Mouse (Mus musculus) thymus, postnatal 4 days (tissue): ENCODE measurements at regions not wholly inside any gene's neighbourhood (a gene's known extent, or its start where the extent isn't known, plus 50 kb on each side); places are given as distances from the start of the nearest gene placed in this dataset.

ENCODE experiments used
- DNase-seq: peaks from one replicate; pipeline ENCODE4 v3.0.0; 2021

- no peak for DNase-seq
These were observed 340.0 kb upstream of the Cited2 start for GRCm38 (mm10) chr10:17382990-17383389.

GRCm38 (mm10) chr10:17385181-17385580 lies 337.8 kb upstream of the Cited2 start:
- DNase-seq, result no peak

- DNase-seq, result no peak
These were observed 335.7 kb upstream of the Cited2 start for GRCm38 (mm10) chr10:17387296-17387695.

GRCm38 (mm10) chr10:17395495-17396224 lies 327.4 kb upstream of the Cited2 start:
- no peak for DNase-seq

GRCm38 (mm10) chr10:17403899-17404298 lies 319.1 kb upstream of the Cited2 start:
- no peak for DNase-seq

- DNase-seq, result no peak
These were observed 315.0 kb upstream of the Cited2 start for GRCm38 (mm10) chr10:17407854-17408606.

- DNase-seq, result no peak
These were observed 314.2 kb upstream of the Cited2 start for GRCm38 (mm10) chr10:17408781-17409180.

GRCm38 (mm10) chr10:17411300-17411987 lies 311.6 kb upstream of the Cited2 start:
- no peak for DNase-seq

- no peak for DNase-seq
These were observed 307.9 kb upstream of the Cited2 start for GRCm38 (mm10) chr10:17415112-17415511.

GRCm38 (mm10) chr10:17416121-17416520 lies 306.9 kb upstream of the Cited2 start:
- DNase-seq, result no peak

- no peak for DNase-seq
These were observed 305.6 kb upstream of the Cited2 start for GRCm38 (mm10) chr10:17417394-17417793.

GRCm38 (mm10) chr10:17418227-17418685 lies 304.8 kb upstream of the Cited2 start:
- no peak for DNase-seq

GRCm38 (mm10) chr10:17423584-17424278 lies 299.3 kb upstream of the Cited2 start:
- DNase-seq, result no peak

GRCm38 (mm10) chr10:17426197-17426596 lies 296.8 kb upstream of the Cited2 start:
- DNase-seq, result no peak

- no peak for DNase-seq
These were observed 295.7 kb upstream of the Cited2 start for GRCm38 (mm10) chr10:17427316-17427715.

- no peak for DNase-seq
These were observed 294.7 kb upstream of the Cited2 start for GRCm38 (mm10) chr10:17428315-17428714.

GRCm38 (mm10) chr10:17431068-17431467 lies 291.9 kb upstream of the Cited2 start:
- DNase-seq, result no peak

- no peak for DNase-seq
These were observed 288.9 kb upstream of the Cited2 start for GRCm38 (mm10) chr10:17434098-17434497.

GRCm38 (mm10) chr10:17450240-17450639 lies 272.8 kb upstream of the Cited2 start:
- DNase-seq, result no peak

GRCm38 (mm10) chr10:17470880-17471279 lies 252.1 kb upstream of the Cited2 start:
- no peak for DNase-seq

- no peak for DNase-seq
These were observed 250.5 kb upstream of the Cited2 start for GRCm38 (mm10) chr10:17472536-17472935.

- no peak for DNase-seq
These were observed 247.0 kb upstream of the Cited2 start for GRCm38 (mm10) chr10:17475976-17476375.

GRCm38 (mm10) chr10:17476720-17477119 lies 246.3 kb upstream of the Cited2 start:
- no peak for DNase-seq
